Mouse (Mus musculus): ENCODE results near the gene Gprc5a. TPM values are rescaled to one million over a fixed set of nuclear protein-coding genes. Genes with fewer than 3 reads are reported as not detected.

The Gprc5a gene
- polyA plus RNA-seq, 1 experiment from 2014 or later: 10.0 TPM

- H3K4me3 ChIP-seq: no peak overlapping the region
- H3K27me3 ChIP-seq: no peaks in the 10 kb centered on the region
- no peak overlapping the region for H3K27ac ChIP-seq
- WGBS: 16% methylated on average over 7 of the region's 7 CpGs
- H3K36me3 ChIP-seq: no peaks in the 10 kb centered on the region
- H3K4me1 ChIP-seq: no peaks in the 10 kb centered on the region
- no peak for ATAC-seq (ENCODE audit: insufficient number of reproducible peaks, low FRiP score, low TSS enrichment, low read depth)
- no peak overlapping the region for H3K4me2 ChIP-seq
- H3K9ac ChIP-seq: no peak overlapping the region
- no peaks in the 10 kb centered on the region for H3K9me3 ChIP-seq
Measured at GRCm38 (mm10) chr6:135112411-135113113, 47.1 kb downstream of the Gprc5a start.

DNA sequence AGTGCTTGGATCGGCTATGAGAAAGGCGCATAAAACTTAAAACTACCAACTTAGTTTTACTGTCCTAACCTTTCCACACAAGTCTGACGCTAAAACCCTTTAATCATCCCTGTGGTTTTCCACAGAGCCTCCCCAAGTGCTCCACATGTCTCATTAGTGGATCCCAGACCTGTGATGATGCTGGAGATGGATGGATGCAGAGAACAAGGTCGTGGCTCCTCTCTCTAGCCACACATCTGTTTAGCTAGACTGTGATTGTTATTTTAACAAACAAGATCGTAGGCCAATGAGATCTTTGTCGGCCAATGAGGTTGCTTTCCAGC lies 47.6 kb downstream of the Gprc5a start:
- Histone ChIP-seq H3K4me1 (no peaks in the 10 kb centered on the region), H3K27ac (no peak overlapping the region), H3K4me3 (no peak overlapping the region), H3K36me3 (no peaks in the 10 kb centered on the region), H3K27me3 (no peaks in the 10 kb centered on the region), H3K9ac (no peak overlapping the region), H3K9me3 (no peaks in the 10 kb centered on the region), H3K4me2 (no peak overlapping the region)
- 25% methylated on average over 6 of the region's 6 CpGs for WGBS
- no peak for ATAC-seq (ENCODE audit: insufficient number of reproducible peaks, low FRiP score, low TSS enrichment, low read depth)

DNA sequence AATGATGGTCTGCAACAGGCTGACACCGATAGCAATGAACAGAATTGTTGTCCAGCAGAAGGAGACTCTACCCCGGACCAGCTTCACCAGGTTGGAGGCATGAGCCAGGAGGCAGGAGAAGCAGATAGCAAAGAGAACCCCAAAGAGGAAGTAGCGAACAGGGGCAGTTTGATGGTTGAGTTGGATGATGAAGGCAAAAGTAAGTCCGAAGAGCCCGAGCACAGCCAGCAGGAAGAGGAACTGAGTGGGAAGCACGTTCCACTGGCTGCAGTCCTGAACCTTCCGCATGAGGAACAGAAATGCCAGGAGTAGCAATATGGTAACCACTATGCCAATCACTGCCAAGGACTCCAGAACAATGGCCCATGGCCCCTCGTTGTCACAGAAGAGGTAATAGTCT lies 51.0 kb downstream of the Gprc5a start:
- no peak overlapping the region for H3K4me3 ChIP-seq
- H3K4me1 ChIP-seq: no peaks in the 10 kb centered on the region
- H3K36me3 ChIP-seq: no peaks in the 10 kb centered on the region
- no peak overlapping the region for H3K4me2 ChIP-seq
- no peak overlapping the region for H3K27ac ChIP-seq
- WGBS: 94% methylated on average over 8 of the region's 8 CpGs
- no peaks in the 10 kb centered on the region for H3K27me3 ChIP-seq
- no peak overlapping the region for H3K9ac ChIP-seq
- ATAC-seq (ENCODE audit: insufficient number of reproducible peaks, low FRiP score, low TSS enrichment, low read depth): no peak
- no peaks in the 10 kb centered on the region for H3K9me3 ChIP-seq

- WGBS: 81% methylated on average over 5 of the region's 5 CpGs
- Histone ChIP-seq H3K4me2 (no peak within 1 kb of the TSS), H3K4me1 (no peaks in the 10 kb centered on the region), H3K9me3 (no peaks in the 10 kb centered on the region), H3K27ac (no peak within 1 kb of the TSS), H3K4me3 (no peak within 1 kb of the TSS), H3K27me3 (no peaks in the 10 kb centered on the region), H3K36me3 (no peaks in the 10 kb centered on the region), H3K9ac (no peak within 1 kb of the TSS)
- no peak for ATAC-seq (ENCODE audit: insufficient number of reproducible peaks, low FRiP score, low TSS enrichment, low read depth)
Measured at GRCm38 (mm10) chr6:135118183-135118582, 52.7 kb downstream of the Gprc5a start, which contains the start of gene Gprc5d. Gene Gprc5d, minus strand, starts transcription at chr6:135118283.

- ATAC-seq (ENCODE audit: insufficient number of reproducible peaks, low FRiP score, low TSS enrichment, low read depth): no peak
- no peaks in the 10 kb centered on the region for H3K9me3 ChIP-seq
- WGBS: 51% methylated on average over 5 of the region's 5 CpGs
- no peaks in the 10 kb centered on the region for H3K4me1 ChIP-seq
- H3K4me2 ChIP-seq: no peak overlapping the region
- H3K27ac ChIP-seq: no peak overlapping the region
- no peaks in the 10 kb centered on the region for H3K36me3 ChIP-seq
- H3K9ac ChIP-seq: no peak overlapping the region
- H3K4me3 ChIP-seq: no peak overlapping the region
- H3K27me3 ChIP-seq: no peaks in the 10 kb centered on the region
Measured at GRCm38 (mm10) chr6:135124755-135125380, 59.4 kb downstream of the Gprc5a start.

- WGBS: 79% methylated on average over 7 of the region's 7 CpGs
- Histone ChIP-seq H3K9ac (no peak overlapping the region), H3K4me3 (no peak overlapping the region), H3K9me3 (no peaks in the 10 kb centered on the region), H3K4me1 (peaks cover 15% of the 10 kb centered on the region), H3K36me3 (no peaks in the 10 kb centered on the region), H3K27ac (no peak overlapping the region), H3K27me3 (no peaks in the 10 kb centered on the region), H3K4me2 (no peak overlapping the region)
- no peak for ATAC-seq (ENCODE audit: insufficient number of reproducible peaks, low FRiP score, low TSS enrichment, low read depth)
Measured at GRCm38 (mm10) chr6:135133086-135133485, 67.6 kb downstream of the Gprc5a start.

DNA sequence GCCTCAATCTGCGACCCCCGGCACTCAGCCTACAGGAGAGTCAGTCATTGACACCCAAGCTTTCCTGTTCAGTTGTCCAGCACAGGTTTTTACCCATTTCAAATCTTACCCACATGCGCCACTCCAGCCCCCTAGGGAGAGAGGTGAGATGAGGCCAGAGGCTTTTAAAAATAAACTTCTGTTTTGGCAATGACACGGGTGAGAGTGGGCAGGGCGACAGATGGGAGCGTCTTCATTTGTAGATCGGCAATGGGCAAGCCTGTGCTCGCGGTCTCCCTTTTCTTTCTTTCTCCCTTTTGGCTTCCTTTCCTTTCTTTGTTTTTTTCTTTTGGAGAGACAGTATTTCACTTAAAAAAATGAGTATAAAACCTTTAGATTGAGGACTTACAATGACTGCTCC lies 68.0 kb downstream of the Gprc5a start:
- Histone ChIP-seq H3K4me1 (peaks cover 19% of the 10 kb centered on the region), H3K9ac (no peak overlapping the region), H3K4me2 (no peak overlapping the region), H3K27ac (no peak overlapping the region), H3K36me3 (no peaks in the 10 kb centered on the region), H3K27me3 (no peaks in the 10 kb centered on the region), H3K4me3 (no peak overlapping the region), H3K9me3 (no peaks in the 10 kb centered on the region)
- 92% methylated on average over 9 of the region's 9 CpGs for WGBS
- ATAC-seq (ENCODE audit: insufficient number of reproducible peaks, low FRiP score, low TSS enrichment, low read depth): no peak

Other genes with a start within 250 kb of the Gprc5a start
- 3.3 and 3.9 TPM in 2 replicates for gene Crebl2, start 235.5 kb upstream of the Gprc5a start, polyA plus RNA-seq (2015; fragmentation: Nextera tagmentation; extraction: Ambion mirVana)
- 7.2 and 7.7 TPM in 2 replicates for gene Gpr19, start 167.1 kb upstream of the Gprc5a start, polyA plus RNA-seq (2015; fragmentation: Nextera tagmentation; extraction: Ambion mirVana)
- gene Cdkn1b, start 145.2 kb upstream of the Gprc5a start, polyA plus RNA-seq (2015; fragmentation: Nextera tagmentation; extraction: Ambion mirVana): 19.4 and 20.5 TPM in 2 replicates
- gene Apold1, start 83.9 kb upstream of the Gprc5a start, polyA plus RNA-seq (2015; fragmentation: Nextera tagmentation; extraction: Ambion mirVana): 5.4 and 5.9 TPM in 2 replicates
- 101 and 104 TPM in 2 replicates for gene Ddx47, start 54.0 kb upstream of the Gprc5a start, polyA plus RNA-seq (2015; fragmentation: Nextera tagmentation; extraction: Ambion mirVana)
- gene Gprc5d, start 52.6 kb downstream of the Gprc5a start, polyA plus RNA-seq (2015; fragmentation: Nextera tagmentation; extraction: Ambion mirVana): 0.17 TPM in 1 of 2 replicates, not detected in the other
- gene Fam234b, start 132.3 kb downstream of the Gprc5a start, polyA plus RNA-seq (2015; fragmentation: Nextera tagmentation; extraction: Ambion mirVana): 23.8 and 26.4 TPM in 2 replicates
- 10.9 and 14.7 TPM in 2 replicates for gene Hebp1, start 132.4 kb downstream of the Gprc5a start, polyA plus RNA-seq (2015; fragmentation: Nextera tagmentation; extraction: Ambion mirVana)
- 2.5 and 3.2 TPM in 2 replicates for gene Gsg1, start 188.7 kb downstream of the Gprc5a start, polyA plus RNA-seq (2015; fragmentation: Nextera tagmentation; extraction: Ambion mirVana)
- 2.6 and 3.4 TPM in 2 replicates for gene Pbp2, start 244.8 kb downstream of the Gprc5a start, polyA plus RNA-seq (2015; fragmentation: Nextera tagmentation; extraction: Ambion mirVana)

Data from limb, embryonic 15.5 days (tissue).